Mouse (Mus musculus) intestine, postnatal 0 days (tissue): ENCODE data around the gene Rbm47. TPM values are rescaled to one million over a fixed set of nuclear protein-coding genes. Genes with fewer than 3 reads are reported as not detected.
A peak's percentile ranks its signal among the peaks of the same experiment; 100 is the strongest.

ENCODE experiments used
- ATAC-seq: fragments of 200-750 bp; cut with Nextera tagmentation; 2 replicates; pipeline ENCODE4 v1.8.0; 2017; ENCODE audit warnings: mild to moderate bottlenecking, moderate TSS enrichment, moderate library complexity
- H3K27ac ChIP-seq: fragments of 300-500 bp; sonication (generic); 2 replicates; pipeline ENCODE4 v1.5.1; 2014; ENCODE audit warnings: mild to moderate bottlenecking, low read depth, low read length, moderate library complexity
- H3K27me3 ChIP-seq: fragments of 300-500 bp; sonication (generic); replicated peaks from 2 replicates; pipeline ENCODE4 v1.6.1; 2014; ENCODE audit warnings: low read length, mixed read lengths; ENCODE audit not compliant: control insufficient read depth, insufficient read depth
- H3K36me3 ChIP-seq: fragments of 300-500 bp; sonication (generic); 2 replicates; pipeline ENCODE4 v1.6.1; 2014; ENCODE audit warnings: mild to moderate bottlenecking, moderate library complexity; ENCODE audit not compliant: control insufficient read depth, insufficient read depth
- H3K4me1 ChIP-seq: fragments of 300-500 bp; sonication (generic); replicated peaks from 2 replicates; pipeline ENCODE4 v1.6.1; 2014; ENCODE audit warnings: antibody characterized with exemption, low read length, mixed read lengths; ENCODE audit not compliant: control insufficient read depth, insufficient read depth
- H3K4me2 ChIP-seq: fragments of 300-500 bp; sonication (generic); replicated peaks from 2 replicates; pipeline ENCODE4 v1.6.1; 2014; ENCODE audit warnings: low read depth, mild to moderate bottlenecking, moderate library complexity
- H3K4me3 ChIP-seq: fragments of 300-500 bp; sonication (generic); 2 replicates; pipeline ENCODE4 v1.5.1; 2014; ENCODE audit warnings: low read depth, low read length
- H3K9ac ChIP-seq: fragments of 300-500 bp; sonication (generic); 2 replicates; pipeline ENCODE4 v1.6.1; 2014; ENCODE audit warnings: mild to moderate bottlenecking, low read depth, low read length
- H3K9me3 ChIP-seq: fragments of 300-500 bp; sonication (generic); 2 replicates; pipeline ENCODE4 v1.6.1; 2016; ENCODE audit warnings: mixed run types; ENCODE audit not compliant: control insufficient read depth
- CTCF ChIP-seq: sonication (generic); IDR thresholded peaks from 2 replicates; pipeline ENCODE4 v1.5.1; 2016; ENCODE audit warnings: low read depth, mild to moderate bottlenecking, control low read depth, antibody characterized with exemption, moderate library complexity
- WGBS: fragments of 180-500 bp; shearing (Covaris S2); extraction: QIAGEN DNeasy Blood & Tissue Kit; methylation state at CpG from one replicate; pipeline ENCODE4 v1.1.7; 2014; 5-methylcytosine and 5-hydroxymethylcytosine counted together
- polyA plus RNA-seq: library from polyadenylated mRNA; unstranded; fragments of >200 nt; fragmentation: Nextera tagmentation; extraction: Ambion mirVana; gene quantifications from 2 replicates; pipeline ENCODE4 v1.2.1, GENCODE M21; 2015

The Rbm47 gene
- polyA plus RNA-seq, 1 experiment from 2014 or later = 146 TPM

- Histone ChIP-seq H3K36me3 (peaks cover 17% of the 10 kb centered on the region), H3K4me2 (no peak overlapping the region), H3K9me3 (no peaks in the 10 kb centered on the region), H3K27ac (0 out of 2 replicates have a peak overlapping the region, but pooled peaks have one; percentile 15), H3K27me3 (no peaks in the 10 kb centered on the region), H3K9ac (no peak overlapping the region), H3K4me3 (no peak overlapping the region), H3K4me1 (0 out of 2 replicates have a peak, but pooled peaks cover 3% of the 10 kb centered on the region)
- no peak for ATAC-seq
- 84% methylated on average over 2 of the region's 2 CpGs for WGBS
- TF ChIP-seq CTCF = no peak
Observed at GRCm38 (mm10) chr5:66015449-66015961, 157.4 kb downstream of the Rbm47 start.

- Histone ChIP-seq H3K36me3 (peaks cover 14% of the 10 kb centered on the region), H3K27me3 (no peaks in the 10 kb centered on the region), H3K9ac (no peak overlapping the region), H3K27ac (peak overlapping the region; percentile 31; the same call in 1 of the 2 replicates), H3K4me3 (no peak overlapping the region), H3K4me2 (no peak overlapping the region), H3K4me1 (0 out of 2 replicates have a peak, but pooled peaks cover 3% of the 10 kb centered on the region), H3K9me3 (no peaks in the 10 kb centered on the region)
- peak; percentile 32 for ATAC-seq
- WGBS = 58% methylated on average over 2 of the region's 2 CpGs
- TF ChIP-seq CTCF = no peak
Observed at GRCm38 (mm10) chr5:66014437-66014836, 158.5 kb downstream of the Rbm47 start.

GRCm38 (mm10) chr5:66013999-66014398 is 158.9 kb downstream of the Rbm47 start:
- Histone ChIP-seq H3K27me3 (no peaks in the 10 kb centered on the region), H3K4me2 (no peak overlapping the region), H3K9ac (no peak overlapping the region), H3K4me3 (no peak overlapping the region), H3K36me3 (peaks cover 10% of the 10 kb centered on the region), H3K27ac (peak overlapping the region; percentile 31; the same call in 1 of the 2 replicates), H3K9me3 (no peaks in the 10 kb centered on the region), H3K4me1 (0 out of 2 replicates have a peak, but pooled peaks cover 3% of the 10 kb centered on the region)
- ATAC-seq = peak; percentile 76
- WGBS = 31% methylated on average over 3 of the region's 3 CpGs
- no peak for TF ChIP-seq CTCF

- Histone ChIP-seq H3K9ac (no peak overlapping the region), H3K4me3 (no peak overlapping the region), H3K4me1 (no peaks in the 10 kb centered on the region), H3K4me2 (no peak overlapping the region), H3K9me3 (no peaks in the 10 kb centered on the region), H3K36me3 (no peaks in the 10 kb centered on the region), H3K27ac (no peak overlapping the region), H3K27me3 (no peaks in the 10 kb centered on the region)
- no peak for ATAC-seq
- no peak for TF ChIP-seq CTCF
- WGBS = 73% methylated on average over 15 of the region's 15 CpGs
Observed at GRCm38 (mm10) chr5:66008245-66008967, 164.5 kb downstream of the Rbm47 start.

GRCm38 (mm10) chr5:66005041-66005678 is 167.8 kb downstream of the Rbm47 start:
- H3K27ac ChIP-seq = peak overlapping the region; percentile 94
- no peaks in the 10 kb centered on the region for H3K9me3 ChIP-seq
- H3K4me2 ChIP-seq = peak overlapping the region; percentile 48
- ATAC-seq = peak; percentile 56
- no peaks in the 10 kb centered on the region for H3K36me3 ChIP-seq
- peak overlapping the region; percentile 17; the same call in 1 of the 2 replicates for H3K9ac ChIP-seq
- no peak for TF ChIP-seq CTCF
- no peak overlapping the region for H3K4me3 ChIP-seq
- no peaks in the 10 kb centered on the region for H3K27me3 ChIP-seq
- whole genome bisulfite sequencing = 16% methylated on average over 15 of the region's 16 CpGs
- H3K4me1 ChIP-seq = no peaks in the 10 kb centered on the region
